ENCODE assay signal across 15 mouse cellular contexts in the genomic region with DNA sequence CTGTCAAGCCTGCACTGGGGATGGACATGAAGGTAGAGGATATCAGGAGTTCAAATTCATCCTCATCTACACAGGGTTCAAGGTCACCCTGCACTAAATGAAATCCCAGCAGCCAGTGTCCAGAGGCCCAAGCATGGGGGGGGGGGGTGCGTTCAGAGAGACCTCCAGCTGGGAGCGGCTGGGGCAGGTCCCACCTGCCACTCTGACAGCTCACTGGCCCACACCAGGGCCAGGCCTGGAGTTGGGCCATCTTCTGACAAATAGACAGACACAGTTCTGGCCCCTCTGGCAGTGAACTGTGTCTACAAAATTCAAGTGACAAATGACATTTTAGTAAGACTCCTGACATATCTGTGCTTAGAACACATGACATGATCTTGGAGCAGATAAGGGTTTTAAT.
DNase-seq lines count a peak whose midpoint lies in the region; ATAC-seq and TF ChIP-seq lines count a peak whose summit lies in the region.
"Had no signal": no experiment of that assay in that cellular context is flagged by ENCODE, and none has a peak within 500 bp of the region (broad histone marks: within the 10 kb centered on the region; RNA-seq: fewer than 3 reads in every experiment).

No protein-coding gene starts in this region.

- TF ChIP-seq CTCF in heart, adult 2 months (IDR thresholded peaks at IDR 0.05), result no peak

- 35% methylated on average over 2 of the region's 2 CpGs for WGBS in heart, adult 2 months
- 44% methylated on average over 2 of the region's 2 CpGs for WGBS in kidney, embryonic 16.5 days
- 58% methylated on average over 2 of the region's 2 CpGs for WGBS in embryonic facial prominence, embryonic 10.5 days
- 46% methylated on average over 2 of the region's 2 CpGs for WGBS in hindbrain, embryonic 13.5 days

- peak; percentile 93 for DNase-seq in heart, adult 11 months
- no peak for DNase-seq in heart, adult 2 months
- no peak for DNase-seq in kidney, adult 9 months
- no peak for DNase-seq in embryonic facial prominence, embryonic 10.5 days (ENCODE audit: low spot score)
- DNase-seq in gastrocnemius, adult 18-20 months (ENCODE audit: low spot score), result no peak
- no peak for DNase-seq in left cerebral cortex, adult 11 months (ENCODE audit: low spot score)
- DNase-seq: cerebellum, postnatal 14 days; kidney, adult 2 months; liver, postnatal 0 days; thymus, adult 2 months had no signal

- H3K36me3 ChIP-seq in heart, adult 2 months (ENCODE audit: control insufficient read depth, insufficient read depth, low read length), result no peaks in the 10 kb centered on the region
- no peaks in the 10 kb centered on the region for H3K36me3 ChIP-seq in kidney, embryonic 16.5 days (ENCODE audit: insufficient read depth, low read length)
- 0 out of 2 replicates have a peak, but pooled peaks cover 3% of the 10 kb centered on the region for H3K36me3 ChIP-seq in embryonic facial prominence, embryonic 10.5 days (replicated peaks)
- no peaks in the 10 kb centered on the region for H3K36me3 ChIP-seq in hindbrain, embryonic 13.5 days

- H3K9ac ChIP-seq in heart, adult 2 months (ENCODE audit: low read depth, low read length), result no peak overlapping the region
- no peak overlapping the region for H3K9ac ChIP-seq in kidney, embryonic 16.5 days (replicated peaks; ENCODE audit: low read length)
- no peak overlapping the region for H3K9ac ChIP-seq in hindbrain, embryonic 13.5 days
- H3K9ac ChIP-seq: liver, postnatal 0 days had no signal

- no peaks in the 10 kb centered on the region for H3K27me3 ChIP-seq in heart, adult 2 months (ENCODE audit: control insufficient read depth, insufficient read depth, low read length)
- no peaks in the 10 kb centered on the region for H3K27me3 ChIP-seq in kidney, embryonic 16.5 days (ENCODE audit: insufficient read depth, low read length)
- H3K27me3 ChIP-seq in embryonic facial prominence, embryonic 10.5 days (replicated peaks; ENCODE audit: low read depth, poor library complexity, severe bottlenecking), result peaks cover 20% of the 10 kb centered on the region
- H3K27me3 ChIP-seq in hindbrain, embryonic 13.5 days, result no peaks in the 10 kb centered on the region

- no peak overlapping the region for H3K27ac ChIP-seq in heart, adult 2 months
- H3K27ac ChIP-seq in kidney, embryonic 16.5 days (ENCODE audit: low read length), result peak overlapping the region; percentile 21; the same call in 1 of the 2 replicates
- H3K27ac ChIP-seq in embryonic facial prominence, embryonic 10.5 days (replicated peaks), result peak overlapping the region; percentile 58; the same call in 1 of the 2 replicates
- peak overlapping the region; percentile 69; the same call in 1 of the 2 replicates for H3K27ac ChIP-seq in hindbrain, embryonic 13.5 days
- H3K27ac ChIP-seq: left cerebral cortex, adult 2 months had no signal

- TF ChIP-seq EP300 in heart, adult 2 months (IDR thresholded peaks at IDR 0.05; ENCODE audit: insufficient read depth, low read depth, low read length), result no peak

- no peak for TF ChIP-seq POLR2A in heart, adult 2 months (IDR thresholded peaks at IDR 0.05; ENCODE audit: insufficient read depth, low read depth, low read length)

- H3K4me1 ChIP-seq in heart, adult 2 months (ENCODE audit: control insufficient read depth, insufficient read depth, low read length), result peaks cover 28% of the 10 kb centered on the region
- H3K4me1 ChIP-seq in kidney, embryonic 16.5 days (ENCODE audit: insufficient read depth, low read length), result peaks cover 52% of the 10 kb centered on the region
- H3K4me1 ChIP-seq in embryonic facial prominence, embryonic 10.5 days, result peaks cover 58% of the 10 kb centered on the region
- peaks cover 49% of the 10 kb centered on the region for H3K4me1 ChIP-seq in hindbrain, embryonic 13.5 days (replicated peaks)

- no peak for ATAC-seq in kidney, embryonic 16.5 days (ENCODE audit: low FRiP score, low TSS enrichment)
- no peak for ATAC-seq in hindbrain, embryonic 13.5 days (ENCODE audit: low FRiP score)
- ATAC-seq: activated CD4-positive, CD25-positive, alpha-beta regulatory T cell, adult 4 months; liver, postnatal 0 days had no signal

- no peak overlapping the region for H3K4me2 ChIP-seq in kidney, embryonic 16.5 days (replicated peaks; ENCODE audit: low read depth, low read length)
- H3K4me2 ChIP-seq in hindbrain, embryonic 13.5 days, result no peak overlapping the region

- H3K79me2 ChIP-seq in heart, adult 2 months (replicated peaks; ENCODE audit: control insufficient read depth, insufficient read depth, low read length), result no peaks in the 10 kb centered on the region

- no peak overlapping the region for H3K4me3 ChIP-seq in heart, adult 2 months
- H3K4me3 ChIP-seq in kidney, embryonic 16.5 days (ENCODE audit: low read length), result no peak overlapping the region
- H3K4me3 ChIP-seq in embryonic facial prominence, embryonic 10.5 days, result no peak overlapping the region
- no peak overlapping the region for H3K4me3 ChIP-seq in hindbrain, embryonic 13.5 days
- H3K4me3 ChIP-seq: erythroblast, embryonic 14.5 days; left cerebral cortex, adult 2 months had no signal

- peaks cover 8% of the 10 kb centered on the region for H3K9me3 ChIP-seq in kidney, embryonic 16.5 days (ENCODE audit: low read length)
- H3K9me3 ChIP-seq in embryonic facial prominence, embryonic 10.5 days, result no peaks in the 10 kb centered on the region
- peaks cover 7% of the 10 kb centered on the region; the same call in 1 of the 2 replicates for H3K9me3 ChIP-seq in hindbrain, embryonic 13.5 days

- intact Hi-C loops in heart, adult 2 months (cut with DNase I), result no loop called here
